Mouse (Mus musculus) regulatory T cell (primary cell): ENCODE measurements around the gene Creb5.

Experiments
- in situ Hi-C: fragments of 300-600 bp; cut with MboI, MseI; formaldehyde crosslinking; loops from one replicate; pipeline ENCODE4 v1.15.1; 2025; ENCODE audit warnings: high pct_unique_total_duplicates

Gene Creb5

DNA sequence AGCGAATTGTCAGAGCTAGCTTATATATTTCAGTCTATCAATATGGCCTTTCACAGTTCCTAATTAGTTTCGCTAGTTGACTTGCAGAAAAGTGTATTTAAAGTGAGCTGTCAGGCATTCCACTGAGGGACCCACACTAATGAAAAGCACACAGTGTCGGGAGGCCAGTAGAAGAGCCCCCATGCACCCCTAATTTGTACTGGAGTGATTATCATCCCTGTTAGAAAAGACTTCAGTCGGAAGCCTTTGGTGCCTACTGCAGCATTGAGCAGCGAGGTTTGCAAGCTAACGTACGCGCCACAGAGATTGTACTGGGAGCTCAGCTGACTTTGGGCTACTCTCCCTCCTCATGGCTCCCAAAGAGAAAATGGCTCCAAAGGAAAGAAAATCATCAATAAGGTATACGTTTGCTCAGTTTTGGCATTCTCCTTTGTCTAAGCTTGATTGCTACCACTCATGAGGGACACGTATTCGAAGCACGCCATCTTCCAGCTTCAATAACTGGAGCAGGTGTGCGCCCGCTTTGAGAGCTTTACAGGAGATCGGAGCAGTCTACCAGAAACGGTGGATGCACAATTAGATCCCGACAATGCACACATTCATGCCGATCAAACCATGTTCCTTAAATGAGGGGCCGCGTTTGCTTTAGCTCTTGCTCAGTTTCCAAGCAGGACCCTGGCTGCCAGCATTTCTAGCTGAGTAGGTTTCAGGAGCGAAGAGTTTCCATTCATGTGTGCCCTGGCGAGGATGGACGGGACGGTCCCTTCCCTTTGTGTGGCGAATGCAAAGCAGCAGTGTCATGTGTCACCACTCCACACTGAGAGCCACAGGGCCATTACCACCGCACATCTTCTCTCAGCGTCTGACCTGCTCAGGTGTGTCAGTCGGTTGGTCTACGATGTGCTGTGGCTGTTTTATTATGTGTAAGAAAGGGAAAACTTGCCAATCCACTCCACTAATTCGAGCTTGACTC, 354.8 kb downstream of the Creb5 start:
- in situ Hi-C loops = no loop called here

DNA sequence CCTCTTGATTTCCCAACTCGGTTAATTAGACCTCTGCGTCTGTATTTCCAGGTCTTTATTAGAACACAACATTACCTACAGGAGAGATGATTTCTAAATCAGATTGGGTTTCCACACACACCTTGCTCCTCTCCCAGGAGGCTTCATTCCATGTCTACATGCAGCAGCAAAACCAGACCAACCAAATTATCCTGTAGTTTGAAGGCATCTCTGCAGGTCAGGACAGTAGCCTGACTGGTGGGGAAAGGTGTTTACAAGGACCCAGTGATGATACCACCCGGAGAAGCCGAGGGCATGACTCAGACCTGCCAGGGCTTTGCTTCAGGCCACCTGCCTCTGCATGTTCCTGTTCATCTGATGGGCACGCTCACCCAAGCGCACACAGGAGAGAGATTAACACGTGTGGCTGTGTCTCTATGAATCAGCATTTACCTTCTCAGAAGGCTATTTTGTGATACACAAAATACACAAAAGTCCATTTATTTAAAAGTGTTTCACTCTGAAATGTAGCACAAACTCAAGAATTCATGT, 355.8 kb downstream of the Creb5 start:
- in situ Hi-C loops = no loop called here

GRCm38 (mm10) chr6:53643481-53643880, 356.4 kb downstream of the Creb5 start:
- in situ Hi-C loops = no loop called here

- in situ Hi-C loops = no loop called here
These were observed 357.0 kb downstream of the Creb5 start for GRCm38 (mm10) chr6:53644056-53644455.

DNA sequence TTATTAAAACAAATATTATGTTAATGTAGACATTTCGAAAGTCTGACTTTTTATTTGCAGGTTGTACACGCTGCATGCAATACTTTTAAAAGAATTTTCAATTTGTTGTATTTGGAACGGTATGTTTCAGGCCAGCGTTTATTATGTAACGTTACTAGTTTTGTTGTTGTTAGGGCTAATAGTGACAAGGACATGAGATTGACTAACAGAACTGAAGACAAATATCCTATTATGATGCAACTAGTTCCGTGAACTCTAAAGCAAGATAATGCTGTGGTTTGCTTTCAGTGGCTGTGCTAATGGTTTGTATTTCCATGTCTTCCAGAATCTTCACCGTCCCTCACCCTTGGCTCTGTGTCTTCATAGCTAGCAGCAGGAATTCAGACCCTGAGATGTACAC, 357.9 kb downstream of the Creb5 start:
- in situ Hi-C loops = no loop called here

- in situ Hi-C loops = no loop called here
These were observed 362.7 kb downstream of the Creb5 start for GRCm38 (mm10) chr6:53649782-53650181.

DNA sequence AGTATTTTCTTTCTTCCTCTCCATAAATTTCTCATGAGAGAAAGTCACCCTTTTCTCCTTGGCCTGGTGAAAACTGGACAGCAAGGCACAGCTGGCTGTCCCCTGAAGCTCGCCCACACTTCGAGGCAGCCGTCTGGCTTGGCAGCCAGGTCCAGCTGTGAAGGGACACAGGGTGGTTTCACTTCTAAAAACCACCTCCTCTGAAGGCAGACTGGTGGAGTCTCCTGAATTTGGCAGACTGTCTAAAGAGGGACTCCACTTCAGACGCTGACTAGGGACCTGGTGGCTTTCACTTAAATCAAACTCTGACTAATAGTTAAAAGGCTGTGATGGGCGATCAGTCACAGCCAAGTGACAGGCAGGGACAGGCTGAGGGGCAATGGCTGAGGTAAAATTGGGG, 365.6 kb downstream of the Creb5 start:
- in situ Hi-C loops = no loop called here

DNA sequence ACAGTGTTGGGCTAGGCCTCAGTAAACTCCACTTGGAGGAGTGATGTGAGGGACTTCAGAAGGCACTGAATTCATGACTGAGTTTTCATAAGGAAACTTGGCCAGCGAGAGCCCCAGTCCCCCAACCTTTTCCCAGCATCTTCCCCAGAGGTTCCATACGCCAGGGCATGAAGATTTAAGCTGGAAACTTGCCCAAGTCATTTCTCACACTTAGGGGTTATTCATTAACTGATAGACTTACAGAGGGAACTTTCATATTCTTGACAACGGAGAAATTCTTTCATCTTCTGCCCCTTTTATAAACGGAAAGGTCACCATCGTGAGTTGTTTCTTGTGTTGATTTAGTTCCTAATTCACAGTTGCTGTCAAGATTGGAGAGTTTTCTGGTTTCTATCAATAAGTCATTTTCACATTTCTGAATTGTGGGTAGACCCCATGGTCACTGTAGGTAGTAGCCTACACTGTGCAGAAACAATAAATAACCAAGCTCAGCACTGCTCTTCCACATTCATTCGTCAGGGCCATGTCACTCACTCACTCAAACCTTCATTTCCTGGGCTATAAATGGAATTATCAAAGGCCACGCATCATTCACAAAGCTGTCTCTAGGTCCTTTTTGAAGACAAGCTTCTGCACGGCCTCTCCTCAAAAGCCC, 366.8 kb downstream of the Creb5 start:
- in situ Hi-C loops = no loop called here

DNA sequence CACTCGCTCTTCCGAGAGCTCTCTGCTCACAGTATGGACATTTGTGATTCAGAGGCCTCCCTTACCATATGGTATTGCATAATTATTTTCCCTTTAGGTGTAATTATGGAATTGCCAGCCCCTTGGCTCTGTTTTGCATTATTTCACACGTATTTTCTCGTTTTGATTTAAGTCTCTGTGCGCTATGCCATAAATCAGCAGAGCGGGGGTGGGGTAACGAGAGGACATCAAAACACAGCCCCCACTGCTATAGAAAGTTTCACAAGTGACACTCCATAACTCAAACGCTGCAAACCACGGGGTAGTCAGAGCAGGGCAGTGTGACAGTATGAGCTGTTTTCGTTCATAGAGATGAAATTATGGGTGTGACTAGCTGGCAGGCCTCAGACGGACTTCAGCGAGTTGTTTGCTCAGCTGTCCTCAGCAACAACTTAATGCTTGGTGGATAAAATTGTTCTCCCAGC, 367.3 kb downstream of the Creb5 start:
- in situ Hi-C loops = no loop called here

DNA sequence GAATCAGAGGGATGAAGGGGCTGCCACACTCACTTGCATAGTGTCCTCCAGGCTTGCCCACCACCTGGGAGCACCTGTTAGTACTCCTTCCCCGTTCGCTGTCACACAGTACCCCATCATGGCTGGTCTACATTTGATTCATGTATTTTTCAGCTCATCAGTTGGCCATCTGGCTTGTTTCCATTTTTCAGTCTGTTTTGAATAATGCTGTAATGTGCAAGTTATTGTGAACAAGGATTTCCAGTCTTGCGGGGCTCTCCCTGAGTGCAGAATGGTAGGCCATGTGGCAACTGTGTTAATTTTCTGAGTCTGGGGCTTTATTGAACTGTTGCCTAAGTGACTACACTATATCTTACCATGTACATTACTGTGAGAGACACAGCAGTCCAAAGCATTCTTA, 369.4 kb downstream of the Creb5 start:
- in situ Hi-C loops = no loop called here

GRCm38 (mm10) chr6:53657483-53657882, 370.4 kb downstream of the Creb5 start:
- in situ Hi-C loops = no loop called here

GRCm38 (mm10) chr6:53662858-53663833, 376.1 kb downstream of the Creb5 start:
- in situ Hi-C loops = no loop called here

DNA sequence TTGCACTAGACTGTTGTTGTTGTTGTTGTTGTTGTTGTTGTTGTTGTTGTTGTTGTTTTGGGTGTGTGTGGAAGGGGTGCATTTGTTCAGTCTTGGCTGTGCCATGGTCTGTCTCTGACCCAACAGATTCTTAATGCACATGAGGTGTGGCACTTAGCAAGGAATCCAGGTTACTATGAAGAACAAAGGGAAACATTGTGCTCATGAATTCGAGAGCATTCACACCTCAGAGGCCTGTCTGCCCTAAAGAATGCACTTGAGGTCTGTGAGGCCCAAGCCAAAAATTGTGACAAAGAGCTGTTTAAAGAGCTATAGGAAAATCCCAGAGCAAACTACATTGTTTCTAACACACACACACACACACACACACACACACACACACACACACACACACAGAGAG, 377.7 kb downstream of the Creb5 start:
- in situ Hi-C loops = no loop called here

DNA sequence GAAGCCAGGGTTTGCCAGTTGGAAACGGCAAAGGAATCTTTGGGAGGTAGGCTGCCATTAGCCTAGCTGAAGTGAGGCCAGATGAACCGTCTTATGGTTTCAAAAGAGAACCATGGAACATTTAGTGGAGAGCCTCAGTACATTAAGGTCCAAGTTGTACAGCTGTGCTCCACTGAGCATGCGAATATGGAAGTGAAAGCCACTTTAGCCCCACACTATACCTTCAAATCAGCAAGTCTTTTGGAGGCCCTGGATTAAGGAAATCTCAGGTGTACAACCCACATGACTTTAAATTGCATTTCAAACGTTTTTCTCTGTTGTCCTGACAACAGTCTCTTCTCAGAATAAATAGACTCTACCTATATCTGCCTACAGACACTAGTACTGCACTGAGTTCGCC, 379.4 kb downstream of the Creb5 start:
- in situ Hi-C loops = no loop called here

- in situ Hi-C loops = no loop called here
These were observed 391.2 kb downstream of the Creb5 start for GRCm38 (mm10) chr6:53678307-53678706.

- in situ Hi-C loops = no loop called here
These were observed 393.0 kb downstream of the Creb5 start for GRCm38 (mm10) chr6:53680046-53680445.

- in situ Hi-C loops = no loop called here
These were observed 397.3 kb downstream of the Creb5 start for GRCm38 (mm10) chr6:53684416-53684815.

DNA sequence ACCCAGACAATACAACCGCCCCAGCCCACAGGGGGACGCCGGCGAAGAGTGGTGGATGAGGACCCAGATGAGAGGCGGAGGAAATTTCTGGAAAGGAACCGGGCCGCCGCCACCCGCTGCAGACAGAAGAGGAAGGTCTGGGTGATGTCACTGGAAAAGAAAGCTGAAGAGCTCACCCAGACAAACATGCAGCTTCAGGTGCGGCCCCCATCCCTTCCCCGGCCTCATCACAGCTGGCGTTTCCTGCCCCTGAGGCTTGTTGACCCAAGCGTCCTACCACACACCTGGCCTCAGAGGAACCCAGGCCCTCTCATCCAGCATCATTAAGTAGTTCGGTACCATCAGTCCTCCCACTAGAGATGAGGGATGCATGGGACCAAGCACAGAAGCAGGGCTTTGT, 398.3 kb downstream of the Creb5 start:
- in situ Hi-C loops = no loop called here

DNA sequence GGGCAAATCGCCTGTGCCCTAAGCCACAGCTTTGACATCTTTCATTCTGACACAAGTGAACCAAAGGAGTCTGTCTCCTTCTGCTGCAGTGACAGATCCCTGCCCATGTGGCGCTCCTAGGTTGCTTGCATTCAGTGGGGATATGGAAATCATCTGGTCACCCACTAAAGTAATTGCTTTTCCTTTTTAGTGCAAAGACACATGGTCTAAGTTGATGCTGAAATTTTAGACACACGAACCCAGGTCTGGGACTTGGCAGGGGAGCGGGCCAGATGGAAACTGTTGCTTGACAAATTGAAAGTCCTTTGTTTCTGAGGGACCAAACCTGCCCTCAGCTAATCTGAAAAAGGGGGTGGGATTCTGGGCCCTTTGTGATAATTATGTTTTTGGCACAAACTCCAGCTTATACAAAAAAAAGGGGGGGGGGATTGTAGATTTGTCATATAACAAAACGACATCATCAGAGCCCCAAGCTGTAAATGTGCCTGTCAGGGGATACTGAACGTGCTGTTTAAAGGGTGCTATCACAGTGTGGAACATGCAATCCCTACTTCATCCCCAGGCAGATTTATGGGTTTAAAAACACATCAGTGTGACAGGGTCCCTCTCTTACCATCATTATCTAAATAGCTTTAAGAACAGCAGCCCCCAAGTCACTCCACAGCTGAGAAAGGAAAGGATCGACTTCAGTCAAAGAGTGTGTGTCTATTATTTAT, 401.9 kb downstream of the Creb5 start:
- in situ Hi-C loops = no loop called here

DNA sequence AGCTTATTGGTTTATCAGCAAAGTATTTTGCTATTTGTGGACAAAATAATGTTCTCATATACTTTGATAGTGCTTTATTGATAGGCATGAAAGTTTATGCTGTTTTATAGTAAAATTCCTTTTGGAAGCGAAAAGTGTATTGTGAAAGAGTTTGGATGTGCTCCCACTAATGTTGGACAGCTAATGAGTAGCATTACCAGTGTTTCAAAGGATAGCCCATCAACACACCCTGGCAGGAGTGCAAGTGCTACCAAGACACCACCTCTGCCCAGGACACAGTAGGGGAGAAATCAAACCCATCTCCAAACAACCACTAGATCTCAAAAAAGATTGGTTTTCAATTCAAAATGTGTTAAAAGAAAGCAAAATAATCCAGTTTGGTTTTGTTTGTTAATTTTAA, 403.9 kb downstream of the Creb5 start:
- in situ Hi-C loops = no loop called here

DNA sequence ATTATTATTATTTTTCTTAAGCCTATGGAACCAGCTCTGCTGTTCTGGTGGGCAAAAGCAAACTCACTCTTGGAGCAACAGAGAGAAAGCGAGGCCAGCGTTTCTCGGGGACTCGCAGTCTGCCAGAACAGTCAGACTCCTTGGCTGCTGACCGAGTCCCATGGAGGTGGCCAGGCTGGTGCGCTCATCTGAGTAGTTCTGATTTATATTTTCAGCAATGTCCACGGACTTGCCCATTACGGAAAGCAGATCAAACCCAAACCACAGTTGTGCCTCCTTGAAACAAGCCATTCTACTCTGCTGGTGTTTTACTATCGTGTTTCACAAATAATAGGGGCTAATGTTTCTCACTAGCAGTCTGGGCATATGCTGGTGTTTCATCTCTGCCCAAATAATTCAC, 408.1 kb downstream of the Creb5 start:
- in situ Hi-C loops = no loop called here
